Mouse (Mus musculus) CH12.LX (cell line): ENCODE results near the gene Cchcr1. TPM values are rescaled to one million over a fixed set of nuclear protein-coding genes. Genes with fewer than 3 reads are reported as not detected.

ENCODE experiments used
- DNase-seq: peaks from one replicate; pipeline ENCODE4 v3.0.0-alpha.2; 2013; ENCODE audit errors: extremely low read depth
- H3K27ac ChIP-seq: 2 replicates; pipeline ENCODE4 v1.5.1; 2012; ENCODE audit warnings: low read depth, mild to moderate bottlenecking, control low read depth, moderate library complexity; ENCODE audit not compliant: insufficient read depth
- H3K27me3 ChIP-seq: replicated peaks from 2 replicates; pipeline ENCODE3; 2012; ENCODE audit warnings: inconsistent platforms
- H3K36me3 ChIP-seq, 2 experiments: replicated peaks in 1 of 2; 2 replicates each; pipeline versions ENCODE3 to v1.6.1; 2012; ENCODE audit warnings: inconsistent platforms in 1 of 2, low read length in 1 of 2, mild to moderate bottlenecking in 1 of 2, mixed read lengths in 1 of 2, moderate library complexity in 1 of 2; ENCODE audit not compliant: control insufficient read depth in 1 of 2, insufficient read depth in 1 of 2
- H3K4me1 ChIP-seq, 2 experiments: 2 replicates each; pipeline ENCODE4 v1.6.1; 2012; ENCODE audit warnings: inconsistent platforms in 1 of 2, moderate library complexity in 1 of 2; ENCODE audit not compliant: insufficient read depth in 2 of 2, control insufficient read depth in 1 of 2
- H3K4me2 ChIP-seq: 2 replicates; pipeline ENCODE4 v1.6.1; 2012; ENCODE audit warnings: low read depth, mild to moderate bottlenecking, control low read depth; ENCODE audit not compliant: poor library complexity, insufficient read depth, severe bottlenecking
- H3K4me3 ChIP-seq, 3 experiments: fragments of 150-350 bp in 1 of 3; sonication (generic) in 1 of 3; replicated peaks in 1 of 3; 2 replicates each; pipeline versions ENCODE3 to v1.5.1; 2011 to 2012; ENCODE audit warnings: low read depth in 2 of 3, low read length in 2 of 3, mild to moderate bottlenecking in 2 of 3, moderate library complexity in 2 of 3, control low read depth in 1 of 3, improper control_type of control experiment in 1 of 3, inconsistent platforms in 1 of 3, mixed read lengths in 1 of 3; ENCODE audit not compliant: poor library complexity in 1 of 3
- H3K79me2 ChIP-seq: replicated peaks from 2 replicates; pipeline ENCODE4 v1.6.1; 2012; ENCODE audit warnings: mild to moderate bottlenecking, moderate library complexity; ENCODE audit not compliant: control insufficient read depth, poor library complexity, insufficient read depth, severe bottlenecking; ENCODE audit errors: extremely low read depth
- H3K9ac ChIP-seq: 2 replicates; pipeline ENCODE4 v1.6.1; 2012; ENCODE audit warnings: low read depth, mild to moderate bottlenecking, control low read depth, moderate library complexity; ENCODE audit not compliant: insufficient read depth
- H3K9me3 ChIP-seq: replicated peaks from 2 replicates; pipeline ENCODE3; 2012; ENCODE audit warnings: low read length, inconsistent platforms, mixed read lengths
- CHD2 ChIP-seq: IDR thresholded peaks from 2 replicates; pipeline ENCODE4 v1.6.1; 2011; ENCODE audit warnings: low read length, improper control_type of control experiment
- CTCF ChIP-seq, 2 experiments: IDR thresholded peaks in 1 of 2; conservative IDR thresholded peaks in 1 of 2; 2 replicates each; pipeline ENCODE4 v1.5.1; 2011 to 2012; ENCODE audit warnings: low read depth in 2 of 2, low read length in 2 of 2, improper control_type of control experiment in 1 of 2, inconsistent platforms in 1 of 2, mild to moderate bottlenecking in 1 of 2, moderate library complexity in 1 of 2
- E2F4 ChIP-seq: IDR thresholded peaks from 2 replicates; pipeline ENCODE4 v1.6.1; 2011; ENCODE audit warnings: low read depth, low read length, improper control_type of control experiment; ENCODE audit not compliant: insufficient replicate concordance
- ELF1 ChIP-seq: IDR thresholded peaks from 2 replicates; pipeline ENCODE4 v1.6.1; 2014; ENCODE audit warnings: low read depth, mild to moderate bottlenecking, inconsistent platforms, low read length, improper control_type of control experiment
- EP300 ChIP-seq: IDR thresholded peaks from 2 replicates; pipeline ENCODE4 v1.6.1; 2011; ENCODE audit warnings: low read length, improper control_type of control experiment
- ETS1 ChIP-seq: conservative IDR thresholded peaks from 2 replicates; pipeline ENCODE4 v1.6.1; 2012; ENCODE audit warnings: low read depth, mild to moderate bottlenecking, inconsistent platforms, low read length, improper control_type of control experiment, moderate library complexity
- HCFC1 ChIP-seq: IDR thresholded peaks from 2 replicates; pipeline ENCODE4 v1.6.1; 2012; ENCODE audit warnings: low read depth, mild to moderate bottlenecking, inconsistent platforms, low read length, improper control_type of control experiment
- IRF4 ChIP-seq: IDR thresholded peaks from 2 replicates; pipeline ENCODE4 v1.6.1; 2014; ENCODE audit warnings: low read depth, mild to moderate bottlenecking, inconsistent platforms, low read length, improper control_type of control experiment
- JUN ChIP-seq: IDR thresholded peaks from 2 replicates; pipeline ENCODE4 v1.6.1; 2011; ENCODE audit warnings: low read depth, mild to moderate bottlenecking, low read length, improper control_type of control experiment, moderate library complexity; ENCODE audit not compliant: insufficient read depth
- KAT2A ChIP-seq: IDR thresholded peaks from 2 replicates; pipeline ENCODE4 v1.6.1; 2012; ENCODE audit warnings: low read length, improper control_type of control experiment, inconsistent platforms; ENCODE audit not compliant: insufficient replicate concordance
- MAFK ChIP-seq: IDR thresholded peaks from 2 replicates; pipeline ENCODE4 v1.6.1; 2011; ENCODE audit warnings: low read length, improper control_type of control experiment; ENCODE audit not compliant: insufficient replicate concordance
- MEF2A ChIP-seq: IDR thresholded peaks from 2 replicates; pipeline ENCODE4 v1.6.1; 2014; ENCODE audit warnings: low read depth, mild to moderate bottlenecking, inconsistent platforms, low read length, improper control_type of control experiment, borderline replicate concordance
- MXI1 ChIP-seq: IDR thresholded peaks from 2 replicates; pipeline ENCODE4 v1.6.1; 2011; ENCODE audit warnings: mild to moderate bottlenecking, low read depth, low read length, improper control_type of control experiment
- MYC ChIP-seq: IDR thresholded peaks from 2 replicates; pipeline ENCODE4 v1.6.1; 2011; ENCODE audit warnings: low read depth, mild to moderate bottlenecking, improper control_type of control experiment, low read length
- NELFE ChIP-seq: IDR thresholded peaks from 2 replicates; pipeline ENCODE4 v1.6.1; 2011; ENCODE audit warnings: low read depth, low read length, improper control_type of control experiment
- NRF1 ChIP-seq: IDR thresholded peaks from 2 replicates; pipeline ENCODE4 v1.6.1; 2014; ENCODE audit warnings: low read depth, mild to moderate bottlenecking, inconsistent platforms, low read length, improper control_type of control experiment, moderate library complexity
- PAX5 ChIP-seq: IDR thresholded peaks from 2 replicates; pipeline ENCODE4 v1.6.1; 2012; ENCODE audit warnings: low read length, inconsistent platforms, mixed read lengths
- POLR2AphosphoS2 ChIP-seq: IDR thresholded peaks from 2 replicates; pipeline ENCODE4 v1.6.1; 2011; ENCODE audit warnings: low read depth, low read length, improper control_type of control experiment
- RAD21 ChIP-seq: IDR thresholded peaks from 2 replicates; pipeline ENCODE4 v1.6.1; 2011; ENCODE audit warnings: low read depth, mild to moderate bottlenecking, low read length, improper control_type of control experiment, moderate library complexity
- RCOR1 ChIP-seq: conservative IDR thresholded peaks from 2 replicates; pipeline ENCODE4 v1.6.1; 2012; ENCODE audit warnings: low read depth, mild to moderate bottlenecking, inconsistent platforms, low read length, improper control_type of control experiment
- SMC3 ChIP-seq: IDR thresholded peaks from 2 replicates; pipeline ENCODE4 v1.6.1; 2011; ENCODE audit warnings: low read depth, low read length, improper control_type of control experiment
- TCF12 ChIP-seq: IDR thresholded peaks from 2 replicates; pipeline ENCODE4 v1.6.1; 2014; ENCODE audit warnings: low read depth, mild to moderate bottlenecking, inconsistent platforms, low read length, improper control_type of control experiment
- UBTF ChIP-seq: IDR thresholded peaks from 2 replicates; pipeline ENCODE4 v1.6.1; 2012; ENCODE audit warnings: low read depth, mild to moderate bottlenecking, inconsistent platforms, low read length, improper control_type of control experiment, moderate library complexity
- USF1 ChIP-seq: IDR thresholded peaks from 2 replicates; pipeline ENCODE4 v1.6.1; 2014; ENCODE audit warnings: low read depth, mild to moderate bottlenecking, inconsistent platforms, low read length, improper control_type of control experiment
- ZMIZ1 ChIP-seq: IDR thresholded peaks from 2 replicates; pipeline ENCODE4 v1.6.1; 2012; ENCODE audit warnings: low read depth, mild to moderate bottlenecking, inconsistent platforms, low read length, improper control_type of control experiment
- dilution Hi-C: fragments of 300-500 bp; cut with MboI; formaldehyde crosslinking; loops from 2 replicates; pipeline ENCODE4 v1.14.3; 2020; ENCODE audit warnings: low sequenced_read_pairs; ENCODE audit not compliant: extremely low pct_unique_long_range_greater_than_20kb, extremely low pct_ligation_motif_present
- in situ Hi-C: fragments of 300-500 bp; cut with MboI; formaldehyde crosslinking; loops from 3 replicates; pipeline ENCODE4 v1.14.3; 2019; ENCODE audit warnings: low sequenced_read_pairs, low pct_ligation_motif_present, low pct_unique_long_range_greater_than_20kb, mixed read lengths
- polyA plus RNA-seq: library from polyadenylated mRNA; unstranded; fragments of >175 nt; gene quantifications from 2 replicates; pipeline ENCODE4 v1.2.1, GENCODE M21; 2012; ENCODE audit warnings: low read depth; ENCODE audit not compliant: insufficient read length
- total RNA-seq, 2 experiments: library from RNA; depleted of rRNA; stranded (reverse); fragments of 300-350 nt in 1 of 2; fragments of >200 nt in 1 of 2; gene quantifications; 2 replicates each; pipeline ENCODE4 v1.2.3; 2012 to 2014

Gene Cchcr1
- total and polyA plus RNA-seq, 3 experiments = 5.2 to 13.0 (median 11.3) TPM

- no peak overlapping the region for H3K27ac ChIP-seq
- no peaks in the 10 kb centered on the region for H3K79me2 ChIP-seq
- TF ChIP-seq NELFE (no peak), CHD2 (no peak), USF1 (no peak), IRF4 (no peak), TCF12 (no peak), HCFC1 (no peak), RCOR1 (no peak)
- H3K4me1 ChIP-seq = peaks cover 8 to 25% of the 10 kb centered on the region in 2 experiments
- no peak overlapping the region for H3K9ac ChIP-seq
- dilution Hi-C loops (no loop called here), in situ Hi-C loops (no loop called here)
- H3K36me3 ChIP-seq = no peaks in the 10 kb centered on the region
- peaks cover 6% of the 10 kb centered on the region for H3K27me3 ChIP-seq
- H3K9me3 ChIP-seq = no peaks in the 10 kb centered on the region
- no peak for DNase-seq
- no peak overlapping the region for H3K4me2 ChIP-seq
- H3K4me3 ChIP-seq = no peak overlapping the region
These were observed 27.1 kb downstream of the Cchcr1 start for GRCm38 (mm10) chr17:35544001-35544400.

- no peaks in the 10 kb centered on the region for H3K79me2 ChIP-seq
- peaks cover 3% of the 10 kb centered on the region for H3K27me3 ChIP-seq
- H3K27ac ChIP-seq = no peak overlapping the region
- no peak overlapping the region for H3K4me3 ChIP-seq
- dilution Hi-C loops = no loop called here
- peak; percentile 55 for DNase-seq
- no peaks in the 10 kb centered on the region for H3K9me3 ChIP-seq
- in situ Hi-C loops = no loop called here
- no peak overlapping the region for H3K9ac ChIP-seq
- no peaks in the 10 kb centered on the region for H3K36me3 ChIP-seq
- TF ChIP-seq RAD21 (peak; percentile 52), JUN (no peak), MEF2A (no peak), SMC3 (peak; percentile 54), PAX5 (no peak), UBTF (no peak), KAT2A (no peak), CTCF (conservative IDR thresholded peaks at IDR 0.05 in 1 of 2, IDR thresholded peaks at IDR 0.05 in 1 of 2; ENCODE audit: low read depth in 2 of 2, low read length in 2 of 2) (peak; percentile 66 to 96), EP300 (no peak)
- peaks cover 8 to 25% of the 10 kb centered on the region in 2 experiments for H3K4me1 ChIP-seq
- no peak overlapping the region for H3K4me2 ChIP-seq
These were observed 27.8 kb downstream of the Cchcr1 start for GRCm38 (mm10) chr17:35544680-35545079.

GRCm38 (mm10) chr17:35547465-35547864 lies 30.6 kb downstream of the Cchcr1 start:
- H3K27me3 ChIP-seq = peaks cover 2% of the 10 kb centered on the region
- H3K36me3 ChIP-seq = no peaks in the 10 kb centered on the region
- dilution Hi-C loops = no loop called here
- no peaks in the 10 kb centered on the region for H3K79me2 ChIP-seq
- no peak for TF ChIP-seq KAT2A
- TF ChIP-seq E2F4 = no peak
- no peak for TF ChIP-seq NRF1
- TF ChIP-seq USF1 = no peak
- no peak for TF ChIP-seq RAD21
- TF ChIP-seq MAFK = no peak
- TF ChIP-seq PAX5 = no peak
- TF ChIP-seq POLR2AphosphoS2 = no peak
- TF ChIP-seq TCF12 = no peak
- no peak for TF ChIP-seq CHD2
- TF ChIP-seq ETS1 = no peak
- no peak for TF ChIP-seq MYC
- TF ChIP-seq ELF1 = no peak
- TF ChIP-seq MXI1 = no peak
- no peak for TF ChIP-seq IRF4
- TF ChIP-seq ZMIZ1 = no peak
- no peak for TF ChIP-seq RCOR1
- TF ChIP-seq, all 38 proteins: peak for 0
- H3K4me3 ChIP-seq = no peak overlapping the region
- peaks cover 21 to 44% of the 10 kb centered on the region in 2 experiments for H3K4me1 ChIP-seq
- H3K4me2 ChIP-seq = no peak overlapping the region
- H3K9ac ChIP-seq = no peak overlapping the region
- no peak for DNase-seq
- in situ Hi-C loops = no loop called here
- H3K9me3 ChIP-seq = peaks cover 3% of the 10 kb centered on the region
- no peak overlapping the region for H3K27ac ChIP-seq
